Mouse (Mus musculus) olfactory bulb, adult 2 months (tissue): Measurements from ENCODE around the gene Rad51b.

Experiments
- CTCF ChIP-seq: fragments of 200-500 bp; IDR thresholded peaks from 2 replicates; pipeline ENCODE4 v1.5.1; 2012; ENCODE audit warnings: low read depth, mild to moderate bottlenecking, low read length, moderate library complexity; ENCODE audit not compliant: insufficient read depth
- POLR2A ChIP-seq: fragments of 200-500 bp; IDR thresholded peaks from 2 replicates; pipeline ENCODE4 v1.6.1; 2012; ENCODE audit warnings: mild to moderate bottlenecking, low read depth, low read length, moderate library complexity; ENCODE audit not compliant: insufficient read depth

GRCm38 (mm10) chr12:79559410-79560015, 262.4 kb downstream of the Rad51b start:
- no peak for TF ChIP-seq POLR2A
- no peak for TF ChIP-seq CTCF
